ENCODE assay signal across 8 mouse cellular contexts in genomic region chr16:91268724-91269452, GRCm38 (mm10). TPM values are rescaled to one million over a fixed set of nuclear protein-coding genes. Genes with fewer than 3 reads are reported as not detected.
DNase-seq lines count a peak whose midpoint lies in the region; ATAC-seq and TF ChIP-seq lines count a peak whose summit lies in the region.

No protein-coding gene starts in this region.

- H3K4me1 ChIP-seq in heart, adult 2 months (ENCODE audit: control insufficient read depth, insufficient read depth, low read length) = no peaks in the 10 kb centered on the region
- peaks cover 9% of the 10 kb centered on the region for H3K4me1 ChIP-seq in lung, embryonic 16.5 days (replicated peaks; ENCODE audit: control insufficient read depth, insufficient read depth, low read length)
- H3K4me1 ChIP-seq in lung, adult 2 months (ENCODE audit: control insufficient read depth, insufficient read depth, low read length) = no peaks in the 10 kb centered on the region
- H3K4me1 ChIP-seq in limb, embryonic 15.5 days = peaks cover 24% of the 10 kb centered on the region
- peaks cover 13% of the 10 kb centered on the region for H3K4me1 ChIP-seq in stomach, embryonic 15.5 days

- whole genome bisulfite sequencing in heart, adult 2 months = 12% methylated on average over 13 of the region's 13 CpGs
- 4% methylated on average over 13 of the region's 13 CpGs for WGBS in lung, embryonic 16.5 days
- 11% methylated on average over 13 of the region's 13 CpGs for WGBS in lung, adult 2 months
- WGBS in limb, embryonic 15.5 days = 6% methylated on average over 13 of the region's 13 CpGs
- 9% methylated on average over 13 of the region's 13 CpGs for WGBS in stomach, embryonic 15.5 days

- H3K27me3 ChIP-seq in heart, adult 2 months (ENCODE audit: control insufficient read depth, insufficient read depth, low read length) = peaks cover 20% of the 10 kb centered on the region
- H3K27me3 ChIP-seq in lung, embryonic 16.5 days (ENCODE audit: control insufficient read depth, insufficient read depth, low read depth, low read length) = peaks cover 75% of the 10 kb centered on the region
- H3K27me3 ChIP-seq in limb, embryonic 15.5 days = peaks cover 94% of the 10 kb centered on the region
- peaks cover 77% of the 10 kb centered on the region for H3K27me3 ChIP-seq in stomach, embryonic 15.5 days (replicated peaks)

- H3K27ac ChIP-seq in heart, adult 2 months = no peak overlapping the region
- no peak overlapping the region for H3K27ac ChIP-seq in lung, embryonic 16.5 days (ENCODE audit: low read length)
- H3K27ac ChIP-seq in limb, embryonic 15.5 days = no peak overlapping the region
- H3K27ac ChIP-seq in stomach, embryonic 15.5 days = no peak overlapping the region

- no peak for DNase-seq in heart, adult 2 months
- no peak for DNase-seq in heart, adult 18-20 months
- no peak for DNase-seq in lung, adult 2 months
- DNase-seq in spleen, adult 12 weeks (ENCODE audit: low spot score) = no peak
- no peak for DNase-seq in thymus, postnatal 4 days

- ATAC-seq in lung, embryonic 16.5 days (ENCODE audit: low read depth) = no peak
- ATAC-seq in limb, embryonic 15.5 days (ENCODE audit: insufficient number of reproducible peaks, low FRiP score, low TSS enrichment, low read depth) = no peak
- ATAC-seq in stomach, embryonic 15.5 days (ENCODE audit: insufficient read depth, low FRiP score, low read depth) = no peak; the same call in 1 of the 2 replicates

- H3K4me3 ChIP-seq in heart, adult 2 months = peak overlapping the region; percentile 22; the same call in 1 of the 2 replicates
- H3K4me3 ChIP-seq in lung, embryonic 16.5 days (ENCODE audit: low read length) = peak overlapping the region; percentile 42
- no peak overlapping the region for H3K4me3 ChIP-seq in lung, adult 2 months (replicated peaks; ENCODE audit: extremely low read depth, low read depth, low read length)
- peak overlapping the region; percentile 38 for H3K4me3 ChIP-seq in limb, embryonic 15.5 days
- peak overlapping the region; percentile 38 for H3K4me3 ChIP-seq in stomach, embryonic 15.5 days (replicated peaks)

- no peaks in the 10 kb centered on the region for H3K9me3 ChIP-seq in lung, embryonic 16.5 days (ENCODE audit: control insufficient read depth, low read length)
- no peaks in the 10 kb centered on the region for H3K9me3 ChIP-seq in limb, embryonic 15.5 days
- no peaks in the 10 kb centered on the region for H3K9me3 ChIP-seq in stomach, embryonic 15.5 days

- TF ChIP-seq CTCF in heart, adult 2 months (IDR thresholded peaks at IDR 0.05) = no peak
- no peak for TF ChIP-seq CTCF in lung, adult 2 months (IDR thresholded peaks at IDR 0.05; ENCODE audit: insufficient read depth, low read length)

- TF ChIP-seq POLR2A in heart, adult 2 months (IDR thresholded peaks at IDR 0.05; ENCODE audit: insufficient read depth, low read depth, low read length) = no peak
- no peak for TF ChIP-seq POLR2A in lung, adult 2 months (IDR thresholded peaks at IDR 0.05; ENCODE audit: borderline replicate concordance, extremely low read depth, low read depth, low read length)

- no peak for TF ChIP-seq EP300 in heart, adult 2 months (IDR thresholded peaks at IDR 0.05; ENCODE audit: insufficient read depth, low read depth, low read length)

- no peak overlapping the region for H3K9ac ChIP-seq in heart, adult 2 months (ENCODE audit: low read depth, low read length)
- H3K9ac ChIP-seq in lung, embryonic 16.5 days (ENCODE audit: low read length) = no peak overlapping the region
- H3K9ac ChIP-seq in limb, embryonic 15.5 days = no peak overlapping the region
- H3K9ac ChIP-seq in stomach, embryonic 15.5 days = no peak overlapping the region

- intact Hi-C loops in heart, adult 2 months (cut with DNase I) = no loop called here

- H3K36me3 ChIP-seq in heart, adult 2 months (ENCODE audit: control insufficient read depth, insufficient read depth, low read length) = no peaks in the 10 kb centered on the region
- H3K36me3 ChIP-seq in lung, embryonic 16.5 days (ENCODE audit: control insufficient read depth, insufficient read depth, low read length) = no peaks in the 10 kb centered on the region
- H3K36me3 ChIP-seq in limb, embryonic 15.5 days = no peaks in the 10 kb centered on the region
- no peaks in the 10 kb centered on the region for H3K36me3 ChIP-seq in stomach, embryonic 15.5 days

- no peaks in the 10 kb centered on the region for H3K79me2 ChIP-seq in heart, adult 2 months (replicated peaks; ENCODE audit: control insufficient read depth, insufficient read depth, low read length)

- H3K4me2 ChIP-seq in lung, embryonic 16.5 days (ENCODE audit: low read depth, low read length) = peak overlapping the region; percentile 71
- H3K4me2 ChIP-seq in limb, embryonic 15.5 days = peak overlapping the region; percentile 66
- H3K4me2 ChIP-seq in stomach, embryonic 15.5 days = peak overlapping the region; percentile 83

RNA-seq across cellular contexts. Expression of gene Olig1, which starts 0.7 kb away (rescaled TPM):
- not detected for total RNA-seq in heart, adult 2 months (2021)
- 0.12 and 0.25 TPM in 2 replicates for polyA plus RNA-seq in heart, adult 2 months (2012; rRNA removed)
- under 1 TPM in 1 of 2 experiments, not detected in 1; 0.18 TPM for total RNA-seq in heart, adult 18-20 months (2021)
- 0.40 TPM in 1 of 2 replicates, not detected in the other for polyA plus RNA-seq in lung, embryonic 16.5 days (2015; fragmentation: Nextera tagmentation; extraction: Ambion mirVana)
- 0.05 and 0.25 TPM in 2 replicates for polyA plus RNA-seq in lung, adult 2 months (2012; rRNA removed)
- polyA plus RNA-seq in limb, embryonic 15.5 days (2015; fragmentation: Nextera tagmentation; extraction: Ambion mirVana) = 0.10 and 0.22 TPM in 2 replicates
- 0.12 and 0.13 TPM in 2 replicates for polyA plus RNA-seq in stomach, embryonic 15.5 days (2015; fragmentation: Nextera tagmentation; extraction: Ambion mirVana)

RNA-seq across cellular contexts. Expression of gene Olig2, which starts 43.6 kb away (rescaled TPM):
- total RNA-seq in heart, adult 2 months (2021) = not detected
- polyA plus RNA-seq in heart, adult 2 months (2012; rRNA removed) = not detected in 2 replicates
- total RNA-seq in heart, adult 18-20 months (2021) = not detected
- not detected in 2 replicates for polyA plus RNA-seq in lung, embryonic 16.5 days (2015; fragmentation: Nextera tagmentation; extraction: Ambion mirVana)
- polyA plus RNA-seq in lung, adult 2 months (2012; rRNA removed) = not detected in 2 replicates
- polyA plus RNA-seq in limb, embryonic 15.5 days (2015; fragmentation: Nextera tagmentation; extraction: Ambion mirVana) = not detected in 2 replicates
- not detected in 2 replicates for polyA plus RNA-seq in stomach, embryonic 15.5 days (2015; fragmentation: Nextera tagmentation; extraction: Ambion mirVana)
